Comparison of ENCODE assay signal across 9 mouse cellular contexts in the genomic region with DNA sequence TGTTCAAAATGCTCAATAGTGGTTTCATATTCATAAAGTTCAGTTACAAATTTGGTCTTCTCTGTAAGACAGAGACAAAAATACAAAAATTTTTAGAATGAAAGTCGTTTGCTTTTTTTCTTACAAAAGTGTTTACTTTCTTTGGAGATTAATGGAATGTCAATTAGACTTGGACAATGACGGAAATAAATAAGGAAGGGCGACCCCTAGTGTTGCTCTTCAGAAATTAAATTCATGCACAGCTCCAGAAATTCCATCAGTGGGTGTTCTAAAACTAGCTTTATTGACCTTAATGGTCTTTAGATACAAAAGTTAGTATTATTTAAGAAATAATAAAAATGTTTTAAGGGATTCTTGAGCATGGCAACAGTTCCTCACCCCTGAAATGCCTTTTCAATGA.
DNase-seq lines count a peak whose midpoint lies in the region; ATAC-seq and TF ChIP-seq lines count a peak whose summit lies in the region.
"Had no signal": no experiment of that assay in that cellular context is flagged by ENCODE, and none has a peak within 500 bp of the region (broad histone marks: within the 10 kb centered on the region; RNA-seq: fewer than 3 reads in every experiment).

No protein-coding gene starts in this region.

- DNase-seq in heart, postnatal 0 days (ENCODE audit: low spot score) = peak; percentile 44
- DNase-seq in right cerebral cortex, adult 18-20 months = peak; percentile 16
- DNase-seq in right cerebral cortex, postnatal 14 days = no peak
- DNase-seq in embryo, embryonic 11 days = peak; percentile 61
- peak; percentile 53 for DNase-seq in retina, postnatal 1 day
- no peak for DNase-seq in yolk sac, embryonic 10.5 days (ENCODE audit: low spot score)
- DNase-seq in urinary bladder, adult 18-20 months (ENCODE audit: low spot score in 2 of 2) = no peak

- H3K36me3 ChIP-seq in heart, postnatal 0 days (replicated peaks; ENCODE audit: control insufficient read depth, insufficient read depth, low read length) = no peaks in the 10 kb centered on the region
- no peaks in the 10 kb centered on the region for H3K36me3 ChIP-seq in heart, embryonic 11.5 days (ENCODE audit: control insufficient read depth, insufficient read depth, low read length)
- H3K36me3 ChIP-seq: neural tube, embryonic 12.5 days had no signal

- peak; percentile 56 for TF ChIP-seq CTCF in heart, postnatal 0 days (IDR thresholded peaks at IDR 0.05; ENCODE audit: low read depth)

- no peaks in the 10 kb centered on the region for H3K27me3 ChIP-seq in heart, postnatal 0 days (ENCODE audit: control insufficient read depth, insufficient read depth, low read length)
- no peaks in the 10 kb centered on the region for H3K27me3 ChIP-seq in heart, embryonic 11.5 days (ENCODE audit: control insufficient read depth, insufficient read depth, low read length)
- H3K27me3 ChIP-seq: neural tube, embryonic 12.5 days had no signal

- no peak for TF ChIP-seq EP300 in heart, postnatal 0 days (IDR thresholded peaks at IDR 0.05; ENCODE audit: low read depth)

- no peak overlapping the region for H3K4me2 ChIP-seq in heart, postnatal 0 days (ENCODE audit: low read depth, low read length)
- no peak overlapping the region for H3K4me2 ChIP-seq in heart, embryonic 11.5 days
- H3K4me2 ChIP-seq: neural tube, embryonic 12.5 days had no signal

- 3% methylated on average over 3 of the region's 3 CpGs for WGBS in heart, postnatal 0 days
- 6% methylated on average over 3 of the region's 3 CpGs for WGBS in heart, embryonic 11.5 days (ENCODE audit: insufficient replicate concordance)

- H3K4me3 ChIP-seq in heart, postnatal 0 days (ENCODE audit: low read depth, low read length) = no peak overlapping the region
- no peak overlapping the region for H3K4me3 ChIP-seq in heart, embryonic 11.5 days (ENCODE audit: low read depth, low read length)
- H3K4me3 ChIP-seq: neural tube, embryonic 12.5 days had no signal

- H3K9me3 ChIP-seq in heart, postnatal 0 days (replicated peaks; ENCODE audit: control insufficient read depth, low read length) = no peaks in the 10 kb centered on the region
- no peaks in the 10 kb centered on the region for H3K9me3 ChIP-seq in heart, embryonic 11.5 days (replicated peaks; ENCODE audit: control insufficient read depth, low read length)
- H3K9me3 ChIP-seq: neural tube, embryonic 12.5 days had no signal

- no peaks in the 10 kb centered on the region for H3K4me1 ChIP-seq in heart, postnatal 0 days (ENCODE audit: control insufficient read depth, insufficient read depth)
- no peaks in the 10 kb centered on the region for H3K4me1 ChIP-seq in heart, embryonic 11.5 days (ENCODE audit: control insufficient read depth, insufficient read depth, low read length)
- H3K4me1 ChIP-seq: neural tube, embryonic 12.5 days had no signal

- no peak for ATAC-seq in heart, postnatal 0 days (ENCODE audit: insufficient read depth, low read depth)
- ATAC-seq in heart, embryonic 11.5 days (replicated peaks; ENCODE audit: insufficient number of reproducible peaks, low FRiP score, low TSS enrichment) = no peak

- H3K27ac ChIP-seq in heart, postnatal 0 days (ENCODE audit: low read depth) = no peak overlapping the region
- H3K27ac ChIP-seq in heart, embryonic 11.5 days (ENCODE audit: low read depth, low read length) = no peak overlapping the region
- H3K27ac ChIP-seq: neural tube, embryonic 12.5 days had no signal

- no peak overlapping the region for H3K9ac ChIP-seq in heart, postnatal 0 days (replicated peaks; ENCODE audit: low read depth, low read length)
- H3K9ac ChIP-seq in heart, embryonic 11.5 days (ENCODE audit: low read depth, low read length) = no peak overlapping the region
- H3K9ac ChIP-seq: neural tube, embryonic 12.5 days had no signal

Comparison
In these comparisons a context has a peak if more than half of its experiments do, and no peak if none do; other contexts are left out.
1. DNase-seq: peak in heart, postnatal 0 days (single experiment), right cerebral cortex, adult 18-20 months (single experiment), embryo, embryonic 11 days (single experiment) and retina, postnatal 1 day (single experiment); none in right cerebral cortex, postnatal 14 days (single experiment), yolk sac, embryonic 10.5 days (single experiment) and urinary bladder, adult 18-20 months (0 of 2).